Mouse (Mus musculus) B cell, adult (primary cell): ENCODE data around the gene Vav3. TPM values are rescaled to one million over a fixed set of nuclear protein-coding genes. Genes with fewer than 3 reads are reported as not detected.

Experiments
- total RNA-seq: library from RNA; stranded (reverse); gene quantifications from 4 replicates; pipeline ENCODE4 v1.2.4, GENCODE M21; 2023; ENCODE audit not compliant: inconsistent age

The Vav3 gene
- 13.7 to 19.2 TPM (median 16.3 TPM) in 4 replicates for total RNA-seq

DNA sequence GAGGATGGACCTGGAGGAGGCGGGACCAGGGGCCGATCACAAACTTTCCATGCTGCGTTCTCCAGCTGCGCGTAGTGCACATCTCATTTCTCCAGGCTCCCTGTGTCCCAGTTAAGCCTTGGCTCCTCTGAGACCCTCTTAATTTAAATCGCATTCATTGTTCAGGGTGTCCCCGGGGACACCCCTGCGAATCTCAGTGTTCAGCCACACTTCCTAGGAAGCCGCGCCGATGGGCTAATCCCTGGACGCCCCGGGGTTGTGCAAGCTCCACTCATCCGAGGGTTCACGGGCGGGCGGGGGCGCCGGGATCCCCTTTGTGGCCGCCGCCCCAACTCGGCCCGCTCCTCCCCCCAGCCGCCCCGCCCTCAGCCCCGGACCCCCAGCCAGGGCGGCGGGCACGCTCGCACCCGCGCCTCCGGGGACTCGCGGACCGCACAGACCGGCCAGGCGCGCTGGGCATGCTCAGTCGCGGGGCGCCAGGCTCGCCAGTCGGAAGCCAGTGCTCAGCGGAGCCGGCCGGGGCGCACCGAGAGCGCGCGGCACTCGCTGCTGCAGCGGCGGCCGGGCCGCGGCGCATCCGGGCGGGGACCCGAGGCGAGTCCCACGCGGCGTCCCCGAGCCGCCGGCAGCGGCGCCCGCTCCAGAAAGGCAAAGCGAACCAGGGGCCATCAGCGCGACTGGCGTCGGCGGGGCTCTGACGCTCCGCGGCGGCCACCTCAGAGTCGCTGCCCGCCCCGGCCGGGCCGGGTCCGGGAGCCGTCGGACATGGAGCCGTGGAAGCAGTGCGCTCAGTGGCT is at the start of gene Vav3:
Gene Vav3 (plus strand): TSS at position 380 of the 797 bp plus-strand sequence.

Other genes starting within 250 kb of the Vav3 start
- gene Slc25a24, start 217.5 kb upstream of the Vav3 start, total RNA-seq = 2.6 to 4.6 TPM (median 3.6 TPM) in 4 replicates